Mouse (Mus musculus) spleen, adult 2 months (tissue): ENCODE measurements around the gene Srebf2.

Experiments used
- CTCF ChIP-seq: fragments of 200-500 bp; IDR thresholded peaks from 2 replicates; pipeline ENCODE4 v1.5.1; 2011; ENCODE audit warnings: mild to moderate bottlenecking, inconsistent platforms; ENCODE audit not compliant: insufficient read depth, insufficient read length, insufficient replicate concordance; ENCODE audit errors: extremely low read depth
- POLR2A ChIP-seq: fragments of 200-500 bp; IDR thresholded peaks from 2 replicates; pipeline ENCODE4 v1.6.1; 2011; ENCODE audit warnings: low read depth, low read length, inconsistent platforms

- no peak for TF ChIP-seq CTCF
- TF ChIP-seq POLR2A, result no peak
Observed at GRCm38 (mm10) chr15:82130599-82130998, 16.4 kb upstream of the Srebf2 start.
